Mouse (Mus musculus) large intestine, adult 2 months (tissue): ENCODE data around the gene Dapk1. TPM values are rescaled to one million over a fixed set of nuclear protein-coding genes. Genes with fewer than 3 reads are reported as not detected.

Experiments used
- DNase-seq: peaks from one replicate; pipeline ENCODE4 v3.0.0-alpha.2; 2012; ENCODE audit warnings: low read depth, low spot score
- WGBS: fragments of 180-500 bp; shearing (Covaris S2); methylation state at CpG from one replicate; pipeline ENCODE4 v1.1.7; 2018; 5-methylcytosine and 5-hydroxymethylcytosine counted together
- polyA plus RNA-seq: library from polyadenylated mRNA; depleted of rRNA; stranded (reverse); fragments of >200 nt; gene quantifications from 2 replicates; pipeline ENCODE4 v1.2.3, GENCODE M21; 2012

Dapk1 gene
- polyA plus RNA-seq, 1 experiment = 7.8 TPM

GRCm38 (mm10) chr13:60728276-60729054 lies 126.7 kb downstream of the Dapk1 start:
- DNase-seq = no peak
- 82% methylated on average over 9 of the region's 9 CpGs for WGBS

DNA sequence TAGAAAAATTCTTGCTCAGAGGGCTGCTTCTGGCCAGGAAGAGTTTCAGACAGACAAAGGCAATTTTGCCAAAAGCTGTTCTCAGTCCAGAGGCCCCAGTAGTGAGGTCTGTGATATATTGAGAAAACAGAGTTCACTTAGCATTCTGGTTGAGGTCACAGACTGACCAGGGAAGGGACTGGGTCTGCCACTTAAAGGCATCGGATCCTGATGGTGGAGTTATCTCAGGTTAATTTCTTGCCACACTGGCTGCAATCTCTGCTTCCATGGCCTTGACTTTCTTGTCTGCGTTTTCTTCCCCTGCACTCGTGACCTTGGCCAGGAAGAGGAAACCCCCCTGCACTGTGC lies 127.3 kb downstream of the Dapk1 start:
- WGBS = 87% methylated on average over 3 of the region's 3 CpGs
- no peak for DNase-seq

- WGBS = 93% methylated on average over 7 of the region's 7 CpGs
These were observed 128.8 kb downstream of the Dapk1 start for GRCm38 (mm10) chr13:60730587-60730986.

GRCm38 (mm10) chr13:60731001-60731400 lies 129.3 kb downstream of the Dapk1 start:
- WGBS = 56% methylated on average over 3 of the region's 3 CpGs
- no peak for DNase-seq

More at GRCm38 (mm10) chr13:60730587-60730986, 128.8 kb downstream of the Dapk1 start:
- no peak for DNase-seq

DNA sequence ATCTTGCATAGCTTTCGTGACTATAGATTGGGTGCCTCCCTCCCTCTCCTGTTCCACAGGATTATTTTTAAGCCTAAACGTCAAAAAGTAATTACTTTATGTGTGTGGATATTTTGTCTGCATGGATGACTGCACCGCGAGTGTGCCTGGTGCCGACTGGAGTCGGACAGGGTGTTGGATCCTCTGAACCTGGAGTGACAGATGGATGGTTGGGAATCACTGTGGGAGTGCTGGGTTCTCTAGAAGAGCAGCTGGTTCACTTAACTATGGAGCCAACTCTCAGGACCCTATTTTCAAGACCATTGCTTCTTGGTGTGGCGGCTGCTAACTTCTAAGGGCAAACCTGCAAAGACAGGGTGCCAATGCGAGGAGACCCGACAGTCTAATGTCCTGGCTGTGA lies 133.6 kb downstream of the Dapk1 start:
- WGBS = 92% methylated on average over 9 of the region's 9 CpGs
- DNase-seq = no peak

GRCm38 (mm10) chr13:60736421-60737105 lies 134.8 kb downstream of the Dapk1 start:
- no peak for DNase-seq
- 32% methylated on average over 13 of the region's 13 CpGs for WGBS

GRCm38 (mm10) chr13:60737632-60738324 lies 136.0 kb downstream of the Dapk1 start:
- peak; percentile 52 for DNase-seq
- WGBS = 5% methylated on average over 9 of the region's 9 CpGs

- DNase-seq = peak; percentile 70
- WGBS = 3% methylated on average over 9 of the region's 9 CpGs
These were observed 136.7 kb downstream of the Dapk1 start for GRCm38 (mm10) chr13:60738429-60738828.

DNA sequence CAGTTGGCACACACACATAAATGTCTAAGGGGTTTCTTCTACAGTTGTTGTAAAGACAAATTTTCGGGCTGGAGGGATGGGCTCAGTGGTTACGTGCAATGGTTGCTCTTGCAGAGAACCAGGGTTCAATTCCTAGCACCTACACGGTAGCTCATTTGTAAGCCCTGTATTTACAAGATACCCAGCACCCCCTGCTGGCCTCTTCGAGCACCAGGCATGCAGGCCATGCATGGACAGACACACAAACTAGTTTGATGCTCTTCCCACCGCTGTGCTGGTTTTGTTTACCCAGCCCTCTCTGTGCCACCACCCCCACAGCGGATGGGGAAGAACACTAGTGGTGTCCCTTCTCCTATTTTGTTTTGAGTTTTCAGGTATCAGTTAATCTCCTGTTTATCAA lies 138.5 kb downstream of the Dapk1 start:
- WGBS = 90% methylated on average over 6 of the region's 6 CpGs
- DNase-seq = no peak

DNA sequence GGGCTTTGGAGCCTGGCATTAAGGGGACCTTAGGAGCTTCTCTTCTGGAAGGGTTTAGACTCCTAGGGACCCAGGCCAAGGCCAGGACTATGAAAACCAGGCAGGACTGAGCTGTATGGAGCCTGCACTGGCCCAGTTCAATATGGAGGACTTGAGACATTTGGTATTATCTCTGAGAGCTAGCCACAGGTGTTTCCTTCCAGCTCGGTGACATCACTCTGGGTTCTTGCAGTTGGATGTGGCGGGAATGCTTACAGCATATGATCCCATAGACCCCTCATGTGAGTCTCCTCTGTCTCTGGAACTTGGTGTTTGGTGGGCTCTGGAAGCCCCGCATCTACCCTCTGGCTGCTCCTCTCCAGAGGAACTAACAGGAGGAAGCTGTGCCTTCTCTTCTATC lies 140.9 kb downstream of the Dapk1 start:
- 92% methylated on average over 3 of the region's 3 CpGs for WGBS
- no peak for DNase-seq

GRCm38 (mm10) chr13:60743381-60744077 lies 141.8 kb downstream of the Dapk1 start:
- 84% methylated on average over 13 of the region's 13 CpGs for WGBS
- DNase-seq = no peak

DNA sequence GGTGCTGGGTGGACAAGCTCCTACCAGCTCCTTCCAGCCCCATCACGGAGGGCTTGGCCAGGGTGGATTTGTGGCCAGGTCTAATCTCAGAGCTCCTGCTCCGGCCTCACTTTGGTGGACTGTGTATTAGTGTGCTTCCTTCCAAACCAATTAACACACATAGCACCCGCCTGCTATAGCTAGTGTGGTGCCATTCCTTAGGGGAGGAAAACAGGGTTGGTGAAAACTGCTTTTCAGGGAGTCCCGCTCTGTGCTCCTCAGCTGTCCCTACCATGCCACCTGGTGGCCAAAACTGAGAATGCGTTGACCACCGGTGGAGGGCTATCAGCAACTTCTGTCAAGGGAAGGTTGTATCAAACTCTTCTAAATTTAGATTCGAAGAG lies 142.3 kb downstream of the Dapk1 start:
- DNase-seq = peak; percentile 27
- 27% methylated on average over 7 of the region's 7 CpGs for WGBS

DNA sequence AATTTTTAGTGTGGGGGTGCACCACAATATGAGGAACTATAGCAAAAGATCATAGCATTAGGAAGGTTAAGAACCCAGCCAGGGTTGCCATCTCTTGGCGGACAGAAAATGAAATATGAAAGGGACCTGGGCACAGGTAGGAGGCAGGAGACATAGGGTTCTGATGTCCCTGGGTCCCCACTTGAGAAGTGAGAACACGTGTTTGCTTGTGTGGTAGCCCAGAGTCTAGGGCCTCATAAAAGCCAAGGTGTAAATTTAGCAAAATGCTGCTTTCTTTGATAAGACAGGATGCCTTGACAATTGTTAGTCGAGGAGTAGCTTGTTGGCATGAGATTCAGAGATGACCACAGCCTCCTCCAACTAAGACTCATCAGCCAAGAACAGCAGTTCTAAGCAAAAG lies 143.0 kb downstream of the Dapk1 start:
- WGBS = 86% methylated on average over 3 of the region's 3 CpGs
- DNase-seq = no peak

DNA sequence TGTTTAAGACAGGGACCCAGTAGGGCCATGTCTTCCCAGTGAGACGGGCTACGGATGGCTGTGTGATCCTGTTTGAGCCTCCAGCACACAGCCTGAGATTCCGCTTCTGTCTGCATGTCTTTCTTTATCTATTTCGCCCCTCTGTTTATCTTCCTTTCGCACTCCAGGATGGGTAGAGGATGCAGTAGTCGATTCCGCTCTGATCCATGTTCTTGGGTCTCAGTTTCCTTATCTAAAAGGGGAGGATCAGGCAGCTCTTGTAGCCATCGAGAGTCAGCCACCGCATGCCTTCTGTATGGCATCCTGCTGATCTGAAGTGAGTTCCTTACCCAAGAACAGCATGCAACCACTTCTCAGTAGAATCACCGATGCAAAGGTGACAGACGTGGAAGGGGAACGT lies 143.6 kb downstream of the Dapk1 start:
- no peak for DNase-seq
- whole genome bisulfite sequencing = 95% methylated on average over 12 of the region's 12 CpGs

DNA sequence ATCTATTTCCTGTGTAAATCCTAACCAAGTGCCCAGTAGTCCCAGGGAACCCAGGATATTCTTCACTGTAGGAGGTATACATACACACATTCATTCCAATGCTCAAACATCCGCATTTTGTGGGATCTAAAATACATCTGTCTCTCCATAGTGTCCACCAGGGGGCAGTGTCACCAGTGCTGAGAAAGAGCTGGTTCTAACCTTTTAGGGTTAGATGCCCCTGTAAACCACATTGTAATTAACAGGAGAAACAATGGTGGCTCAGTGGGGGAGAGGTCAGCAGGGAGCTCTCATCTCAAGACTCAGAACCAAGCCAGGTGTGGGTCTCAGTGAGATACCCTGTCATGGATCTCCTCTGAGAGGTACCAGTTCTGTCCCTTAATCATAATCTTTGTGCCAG lies 144.5 kb downstream of the Dapk1 start:
- DNase-seq = no peak
- WGBS = 29% methylated on average over 1 of the region's 1 CpGs

DNA sequence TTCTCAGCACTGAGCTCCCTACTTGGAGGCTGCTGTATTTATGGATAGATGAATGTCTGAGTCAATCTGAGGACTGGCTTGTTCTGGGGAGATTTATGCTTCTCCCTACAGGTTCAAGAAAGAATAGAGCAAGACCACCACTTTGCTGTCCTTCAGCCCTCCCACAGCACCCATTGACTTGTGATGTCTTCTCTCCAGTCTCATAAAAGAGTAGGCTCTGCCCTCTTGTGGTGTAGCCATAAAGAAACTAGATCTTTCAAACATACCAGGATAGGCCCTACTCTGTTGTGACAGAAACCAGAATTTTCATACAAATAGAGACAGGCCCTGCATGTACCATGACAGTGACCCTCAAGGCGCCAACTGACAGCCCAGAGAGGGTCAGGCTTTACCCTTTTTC lies 145.5 kb downstream of the Dapk1 start:
- 97% methylated on average over 1 of the region's 1 CpGs for WGBS
- DNase-seq = no peak

GRCm38 (mm10) chr13:60748556-60748955 lies 146.8 kb downstream of the Dapk1 start:
- DNase-seq = no peak
- WGBS = 87% methylated on average over 2 of the region's 2 CpGs

DNA sequence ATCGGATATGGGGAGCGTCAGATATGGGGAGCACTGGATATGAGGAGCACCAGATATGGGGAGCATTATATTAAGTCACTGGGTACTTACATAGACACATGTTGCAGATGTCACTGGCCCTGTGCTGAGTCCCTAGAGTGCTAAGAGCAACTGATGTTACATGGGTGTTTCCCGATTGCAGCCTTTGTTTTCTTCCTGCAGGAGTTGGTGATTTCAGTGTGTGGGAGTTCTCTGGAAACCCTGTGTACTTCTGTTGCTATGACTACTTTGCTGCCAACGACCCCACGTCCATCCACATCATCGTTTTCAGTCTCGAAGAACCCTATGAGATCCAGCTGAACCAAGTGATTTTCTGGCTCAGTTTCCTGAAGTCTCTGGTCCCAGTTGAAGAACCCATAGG lies 149.2 kb downstream of the Dapk1 start:
- no peak for DNase-seq
- 83% methylated on average over 7 of the region's 7 CpGs for WGBS

DNA sequence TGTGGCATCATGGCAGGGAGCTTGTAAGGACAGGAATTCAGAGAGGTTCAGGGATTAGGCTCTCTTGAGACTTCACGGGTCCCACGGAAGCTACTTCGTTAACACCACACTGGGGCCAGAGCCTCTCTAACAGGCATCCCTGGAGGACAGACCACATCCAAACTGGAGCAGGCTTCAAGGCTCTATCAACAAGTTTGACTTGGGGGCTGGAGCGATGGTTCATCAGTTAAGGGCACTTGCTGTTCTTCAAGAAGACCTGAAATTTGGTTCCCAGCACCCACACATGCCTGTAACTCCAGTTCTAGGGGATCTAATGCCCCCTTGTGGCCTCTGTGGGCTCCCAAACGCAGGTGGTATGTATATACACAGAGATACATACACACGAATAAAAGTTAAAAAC lies 151.5 kb downstream of the Dapk1 start:
- DNase-seq = no peak
- WGBS = 96% methylated on average over 6 of the region's 6 CpGs

DNA sequence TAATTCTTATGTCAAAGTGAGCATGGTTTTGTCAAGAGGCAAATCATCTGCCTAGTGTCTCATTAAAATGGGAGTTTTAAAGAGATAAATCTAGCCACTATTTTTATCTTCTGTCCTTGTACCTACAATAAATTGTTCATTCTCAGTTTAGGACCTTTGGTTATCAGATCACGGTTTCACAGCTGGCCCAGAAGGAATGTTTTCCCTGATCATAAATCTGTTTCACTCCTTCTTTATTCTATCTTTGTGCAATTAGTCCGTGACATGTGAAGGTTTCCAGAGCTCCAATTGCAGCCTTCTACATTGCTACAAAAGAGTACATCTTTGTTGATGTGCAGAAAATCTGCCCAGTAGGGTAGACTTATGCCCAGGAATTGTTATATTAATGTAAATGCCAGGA lies 153.5 kb downstream of the Dapk1 start:
- WGBS = 52% methylated on average over 2 of the region's 2 CpGs
- DNase-seq = no peak
